Mouse (Mus musculus) monocyte, adult 5-6 weeks (primary cell): ENCODE data around the gene Olfr418. TPM values are rescaled to one million over a fixed set of nuclear protein-coding genes. Genes with fewer than 3 reads are reported as not detected.
"Not testable (repeated sequence)": the region's sequence is repeated elsewhere in the genome, so short reads cannot be mapped to it uniquely, and the experiment has no call there.

Source experiments
- ATAC-seq: fragments of 153-309, 156-312 bp; replicated peaks from 2 replicates; pipeline ENCODE4 v1.8.0; 2017; ENCODE audit warnings: mild to moderate bottlenecking; ENCODE audit not compliant: low TSS enrichment, insufficient number of reproducible peaks, severe bottlenecking, poor library complexity, low FRiP score
- total RNA-seq: library from RNA; stranded (forward); fragments of 200-1000, 200-491, 200-594 nt; gene quantifications from 3 replicates; pipeline ENCODE4 v1.2.3, GENCODE M21; 2017

The Olfr418 gene
- total RNA-seq, result not detected in 3 replicates

DNA sequence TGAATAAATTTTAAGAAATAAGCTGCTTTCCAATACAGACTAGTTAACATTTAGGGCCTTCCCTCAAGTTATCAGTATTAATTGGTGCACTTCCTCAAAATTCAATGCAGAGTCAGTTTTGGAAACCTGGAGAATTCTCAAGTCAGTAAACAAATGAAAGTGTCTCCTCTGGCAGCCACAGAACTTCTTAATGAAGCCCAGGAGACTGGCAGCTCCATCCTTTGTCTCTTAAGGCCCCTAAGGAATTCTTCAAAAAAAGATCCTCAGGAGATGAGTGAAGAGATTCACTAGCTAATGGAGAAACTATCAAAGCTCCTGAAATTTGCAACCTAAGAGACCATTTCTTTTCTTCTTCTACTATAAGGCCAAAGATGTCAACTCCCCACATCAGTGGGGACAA is at the start of gene Olfr418:
Olfr418 (plus strand) TSS at position 301 of the 400 bp plus-strand sequence.
- ATAC-seq, result no peak

DNA sequence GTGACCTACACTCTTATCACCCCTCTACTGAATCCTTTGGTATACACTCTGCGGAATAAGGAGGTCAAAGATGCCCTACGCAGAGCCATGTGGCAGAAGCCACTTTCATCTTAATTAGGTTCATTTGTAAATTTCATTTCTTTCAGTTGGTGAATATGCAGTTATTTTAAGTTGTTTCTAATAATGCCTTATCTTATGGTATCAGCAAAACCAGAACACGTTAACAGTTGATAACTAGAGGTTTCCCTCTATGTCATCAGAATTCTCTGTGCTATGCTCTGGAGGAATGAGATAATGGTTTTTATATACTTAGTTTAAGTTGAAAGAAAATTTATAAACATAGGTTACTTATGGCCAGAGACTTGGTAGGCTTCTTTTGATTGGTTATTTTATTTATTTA is 49.3 kb upstream of the Olfr418 start:
- ATAC-seq, result no peak

DNA sequence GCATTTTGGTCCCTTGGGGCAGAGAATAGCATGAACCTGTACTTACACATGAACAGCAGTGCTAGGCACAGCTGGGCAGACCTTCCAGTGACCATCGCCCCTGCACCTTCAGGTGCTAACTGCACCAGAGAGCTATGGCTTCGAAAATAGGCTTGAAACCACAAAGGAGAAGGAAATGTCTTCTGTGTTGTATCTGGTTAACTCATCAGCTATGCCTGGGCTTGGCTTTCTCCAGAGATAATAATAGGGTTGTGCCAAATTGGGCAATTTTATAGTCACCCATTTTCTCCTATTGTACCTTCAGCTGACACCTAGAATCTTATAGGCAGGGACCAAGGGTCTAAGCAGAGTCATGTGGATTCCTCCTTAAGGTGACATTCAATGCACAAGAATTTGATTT is 38.7 kb upstream of the Olfr418 start, which contains the start of gene Fcer1a:
Fcer1a (minus strand) TSS at position 134 of the 400 bp plus-strand sequence.
- ATAC-seq, result no peak

DNA sequence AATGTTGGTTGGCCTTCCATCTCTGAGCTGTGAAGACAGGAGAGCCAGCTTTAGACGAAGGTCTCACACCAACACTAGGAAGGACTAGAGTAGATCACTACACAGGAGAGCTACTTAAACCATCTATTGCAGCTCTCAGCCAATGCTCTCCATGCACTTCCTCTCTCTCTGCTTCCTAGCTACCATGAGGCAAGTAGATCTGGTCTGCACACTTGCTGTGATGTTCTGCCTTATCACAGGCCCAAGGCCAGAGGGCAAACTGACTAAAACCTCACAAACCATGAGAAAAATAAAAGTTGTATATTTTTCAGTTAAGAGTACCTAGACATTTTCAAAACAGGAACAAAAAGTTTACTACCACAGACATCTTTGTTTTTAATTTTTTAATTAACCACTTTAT is 28.8 kb upstream of the Olfr418 start:
- ATAC-seq, result not testable (repeated sequence)

DNA sequence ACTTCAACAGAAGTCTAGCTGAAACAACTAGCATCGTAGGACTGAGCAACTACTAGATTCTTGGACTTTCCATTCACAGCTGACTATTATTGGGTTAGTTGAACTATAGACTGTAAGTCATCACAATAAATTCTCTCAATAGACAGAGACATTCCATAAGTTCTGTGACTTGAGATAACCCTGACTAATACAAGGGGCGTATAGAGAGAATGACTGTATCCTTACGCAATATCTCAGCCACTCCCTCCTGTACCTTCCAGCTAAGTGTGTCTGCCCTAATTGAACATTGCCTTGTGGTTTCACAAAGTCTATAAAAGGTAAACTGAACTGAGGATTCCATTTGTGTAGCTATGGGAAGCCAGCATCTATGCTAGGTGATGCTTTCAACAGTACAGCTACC is 15.9 kb upstream of the Olfr418 start:
- ATAC-seq, result no peak

DNA sequence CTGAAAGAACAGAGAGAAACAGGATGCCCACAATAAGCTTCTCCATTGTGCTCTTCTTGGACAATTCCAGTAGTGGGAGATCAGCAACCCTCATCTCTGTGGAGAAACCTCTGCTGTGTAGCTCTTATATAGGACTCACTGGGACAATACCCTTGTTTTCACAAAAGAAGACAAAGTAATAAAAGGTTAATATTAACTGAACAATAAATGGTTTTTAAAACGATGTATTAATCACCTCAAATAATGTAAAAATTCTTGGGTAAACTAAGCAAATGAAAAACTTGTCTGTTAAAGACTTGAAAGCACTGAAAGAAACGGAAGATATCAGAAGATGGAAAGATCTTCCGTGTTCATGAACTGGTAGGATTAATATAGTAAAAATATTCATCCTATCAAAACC is 11.9 kb downstream of the Olfr418 start, which contains the start of gene Mptx2:
Mptx2 (minus strand) TSS at position 101 of the 400 bp plus-strand sequence.
- ATAC-seq, result no peak

DNA sequence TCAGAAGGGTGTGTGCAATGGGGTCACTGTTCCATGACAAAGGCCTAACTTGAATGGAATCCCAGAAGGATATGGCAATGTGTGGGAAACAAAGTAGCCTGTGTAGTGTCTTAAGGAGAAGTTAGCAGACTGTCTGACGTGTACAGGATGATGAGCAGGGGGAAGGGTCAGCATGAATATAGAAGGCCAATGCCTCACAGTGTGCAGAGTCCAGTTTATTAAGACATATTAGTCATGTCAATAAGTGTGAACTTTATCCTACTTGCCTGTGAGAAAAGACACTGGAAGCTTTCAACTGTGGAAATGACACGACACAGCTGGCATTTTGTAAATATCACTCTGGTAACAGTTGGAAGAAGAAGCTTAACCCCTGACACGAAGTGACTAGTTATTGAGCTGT is 37.0 kb downstream of the Olfr418 start:
- not testable (repeated sequence) for ATAC-seq

DNA sequence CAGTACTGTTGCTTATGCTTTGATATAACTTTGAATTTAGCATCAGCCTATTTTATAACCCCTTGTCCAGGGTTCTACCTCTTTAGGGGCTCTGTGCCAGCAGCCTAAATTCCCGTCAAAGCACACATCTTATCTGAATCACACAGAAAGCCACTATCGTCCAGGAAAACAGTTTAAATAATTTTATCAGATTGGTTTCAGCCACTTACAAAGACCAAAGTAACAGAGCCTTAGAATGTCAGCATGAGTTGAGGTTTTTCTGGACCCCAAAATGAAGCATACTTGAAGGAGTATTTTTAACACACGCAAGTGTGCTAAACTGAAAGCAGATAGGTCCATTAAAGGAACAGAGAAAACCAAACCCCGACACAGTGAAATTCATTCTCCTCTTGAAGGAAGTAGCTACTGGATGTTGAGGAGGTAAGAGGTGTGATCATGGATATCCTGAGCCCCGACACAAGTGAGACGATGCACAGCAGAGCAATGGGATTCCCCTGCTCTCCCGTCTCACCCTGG is 47.8 kb downstream of the Olfr418 start:
- not testable (repeated sequence) for ATAC-seq

DNA sequence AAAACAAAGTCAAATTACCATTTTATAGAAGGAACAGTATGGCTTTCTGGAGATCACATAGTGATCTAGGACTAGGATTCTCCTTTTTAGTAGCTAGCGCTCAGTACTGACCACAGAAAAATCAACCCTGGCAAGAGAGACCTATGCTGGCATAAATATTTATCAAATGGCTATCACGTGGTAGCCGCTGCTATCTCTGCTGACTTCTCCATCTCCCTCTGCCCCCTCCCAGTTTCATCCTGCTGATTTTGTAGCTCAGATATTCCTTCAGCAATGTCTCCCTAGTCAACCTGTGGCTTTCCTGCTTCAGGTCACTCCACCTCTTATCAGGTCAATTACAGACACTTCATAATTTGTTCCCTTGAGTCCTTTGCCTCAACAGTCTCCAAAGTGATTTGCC is 49.9 kb downstream of the Olfr418 start:
- ATAC-seq, result no peak

DNA sequence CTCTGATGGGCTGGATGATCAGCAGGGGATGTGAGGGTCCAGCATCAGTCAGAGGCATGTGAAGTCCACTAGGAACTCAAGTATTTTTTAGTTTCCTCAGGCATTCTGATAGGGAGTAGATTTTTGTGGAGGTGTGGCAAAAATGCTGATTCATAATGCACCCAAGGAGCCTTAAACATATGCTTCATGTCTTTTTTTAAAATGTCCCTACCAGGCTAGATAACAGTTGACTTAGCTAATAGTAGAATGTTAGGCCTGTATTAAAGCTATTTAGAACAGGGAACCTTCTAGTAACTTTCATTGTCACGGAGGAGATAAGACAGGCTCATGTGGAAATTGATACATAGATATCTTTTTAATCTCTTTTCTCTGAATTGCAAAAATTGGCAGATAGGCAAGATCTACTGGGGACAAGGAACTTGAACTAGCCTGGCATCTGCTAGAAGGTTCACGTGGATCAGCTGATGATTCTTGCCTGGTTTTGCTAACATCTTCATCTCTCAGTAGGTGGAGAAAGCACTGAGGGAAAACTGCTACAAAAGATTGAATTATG is 52.2 kb downstream of the Olfr418 start:
- ATAC-seq, result no peak

DNA sequence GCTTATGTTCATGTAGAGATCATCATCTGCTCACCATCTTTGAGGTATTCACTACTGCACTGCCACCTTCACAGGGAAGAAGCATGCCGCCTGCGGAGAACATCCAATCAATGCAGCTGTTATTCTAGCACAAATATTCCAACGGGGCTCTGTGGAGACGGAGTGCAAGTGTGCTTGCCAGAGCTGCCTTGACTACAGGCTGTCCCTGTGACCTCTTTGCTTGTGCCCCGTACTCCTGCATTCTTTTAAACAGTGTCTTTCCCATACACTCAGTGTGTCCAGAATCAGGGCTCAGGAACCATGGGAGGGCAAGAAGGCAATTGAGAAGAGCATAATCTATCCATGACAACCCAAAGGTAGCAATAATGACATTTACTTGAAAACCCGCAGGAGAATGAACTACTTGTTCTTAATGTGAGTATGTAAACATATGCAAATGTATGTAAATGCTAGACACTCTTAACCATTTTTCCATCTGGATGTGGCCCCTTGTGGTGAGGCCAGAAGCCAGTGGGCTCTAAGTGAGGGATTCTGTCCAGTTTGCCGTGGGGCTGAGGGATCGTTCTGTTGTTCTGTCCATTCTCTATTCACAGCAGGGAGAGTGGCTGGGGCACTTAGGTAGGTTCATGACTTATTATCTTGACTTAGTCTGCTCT is 55.9 kb downstream of the Olfr418 start:
- 0 out of 2 replicates have a peak, but pooled peaks have one; percentile 3 for ATAC-seq

DNA sequence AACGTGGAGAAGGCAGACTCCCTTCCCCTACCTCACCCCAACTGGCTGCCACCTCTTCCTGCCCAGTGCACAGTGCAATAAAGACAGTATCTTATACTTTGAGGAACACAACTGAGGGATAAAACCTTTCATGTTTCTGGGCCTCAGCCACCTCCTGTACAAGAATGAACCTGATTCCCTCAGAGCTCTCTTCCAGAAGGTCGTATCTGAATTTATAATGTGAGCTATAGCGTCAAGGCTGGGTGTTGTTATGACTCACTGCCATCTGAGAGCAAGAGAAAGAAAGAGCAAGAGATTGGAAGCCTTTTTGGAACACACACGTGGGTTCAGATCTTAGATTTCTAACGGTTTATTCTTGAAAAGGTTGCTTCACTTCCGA is 56.4 kb downstream of the Olfr418 start:
- ATAC-seq, result no peak

Other genes with a start within 250 kb of the Olfr418 start
- gene Olfr1408, start 128.6 kb upstream of the Olfr418 start, total RNA-seq, result not detected in 3 replicates
- gene Olfr1406, start 75.4 kb upstream of the Olfr418 start, total RNA-seq, result not detected in 3 replicates
- gene Olfr218, start 68.2 kb upstream of the Olfr418 start, total RNA-seq, result not detected in 3 replicates
- not detected in 3 replicates for gene Olfr1404, start 53.6 kb upstream of the Olfr418 start, total RNA-seq
- gene Fcer1a, start 38.8 kb upstream of the Olfr418 start, total RNA-seq, result 4.8 to 56.5 TPM (median 29.0 TPM) in 3 replicates
- not detected in 3 replicates for gene Mptx2, start 11.8 kb downstream of the Olfr418 start, total RNA-seq
- gene Ackr1, start 67.7 kb downstream of the Olfr418 start, total RNA-seq, result not detected in 3 replicates
- 140 to 167 TPM (median 156 TPM) in 3 replicates for gene Aim2, start 84.9 kb downstream of the Olfr418 start, total RNA-seq
- gene Cadm3, start 101.7 kb downstream of the Olfr418 start, total RNA-seq, result 3.2 to 9.0 TPM (median 6.9 TPM) in 3 replicates
- gene Ifi206, start 225.0 kb downstream of the Olfr418 start, total RNA-seq, result 4.2 to 36.2 TPM (median 8.6 TPM) in 3 replicates